Mouse (Mus musculus) erythroblast, embryonic 14.5 days (primary cell): ENCODE results near the gene Gm10722. TPM values are rescaled to one million over a fixed set of nuclear protein-coding genes. Genes with fewer than 3 reads are reported as not detected.
"Not testable (repeated sequence)": the region's sequence is repeated elsewhere in the genome, so short reads cannot be mapped to it uniquely, and the experiment has no call there.

Source experiments
- H3K27me3 ChIP-seq: 2 replicates; pipeline ENCODE4 v1.6.1; 2012; ENCODE audit warnings: inconsistent platforms; ENCODE audit not compliant: control insufficient read depth
- H3K36me3 ChIP-seq: 2 replicates; pipeline ENCODE4 v1.6.1; 2012; ENCODE audit warnings: mild to moderate bottlenecking, inconsistent platforms; ENCODE audit not compliant: control insufficient read depth
- H3K4me1 ChIP-seq: 2 replicates; pipeline ENCODE4 v1.6.1; 2012; ENCODE audit warnings: inconsistent platforms; ENCODE audit not compliant: control insufficient read depth
- H3K4me3 ChIP-seq: replicated peaks from 2 replicates; pipeline ENCODE3; 2012; ENCODE audit warnings: moderate library complexity, mild to moderate bottlenecking, inconsistent platforms
- H3K9me3 ChIP-seq: 2 replicates; pipeline ENCODE4 v1.6.1; 2012; ENCODE audit warnings: low read length, inconsistent platforms, mixed read lengths; ENCODE audit not compliant: control insufficient read depth
- polyA plus RNA-seq: library from polyadenylated mRNA; stranded (reverse); fragments of >175 nt; gene quantifications from 2 replicates; pipeline ENCODE4 v1.2.3, GENCODE M21; 2012

Gene Gm10722
- polyA plus RNA-seq = 0.09 and 0.39 TPM in 2 replicates

- H3K27me3 ChIP-seq, H3K4me1 ChIP-seq, H3K36me3 ChIP-seq, H3K4me3 ChIP-seq, H3K9me3 ChIP-seq: not testable (repeated sequence)
Measured at GRCm38 (mm10) chr9:3000445-3000972, at the start of gene Gm10722. TSS of gene Gm10722 (plus strand) at chr9:3000922.

DNA sequence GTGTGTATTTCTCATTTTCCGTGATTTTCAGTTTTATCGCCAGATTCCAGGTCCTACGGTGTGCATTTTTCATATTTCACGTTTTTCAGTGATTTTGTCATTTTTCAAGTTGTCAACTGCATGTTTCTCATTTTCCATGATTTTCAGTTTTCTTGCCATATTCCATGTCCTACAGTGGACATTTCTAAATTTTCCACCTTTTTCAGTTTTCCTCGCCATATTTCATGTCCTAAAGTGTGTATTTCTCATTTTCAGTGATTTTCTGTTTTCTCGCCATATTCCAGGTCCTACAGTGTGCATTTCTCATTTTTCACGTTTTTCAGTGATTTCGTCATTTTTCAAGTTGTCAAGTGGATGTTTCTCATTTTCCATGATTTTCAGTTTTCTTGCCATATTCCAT is 284 bp downstream of the Gm10722 start:
- not testable (repeated sequence) for H3K36me3 ChIP-seq, H3K27me3 ChIP-seq, H3K9me3 ChIP-seq, H3K4me1 ChIP-seq, H3K4me3 ChIP-seq

- H3K4me3 ChIP-seq, H3K27me3 ChIP-seq, H3K4me1 ChIP-seq, H3K9me3 ChIP-seq, H3K36me3 ChIP-seq: not testable (repeated sequence)
Measured at GRCm38 (mm10) chr9:3001948-3002659, 1.4 kb downstream of the Gm10722 start.

- H3K27me3 ChIP-seq = not testable (repeated sequence)
Measured at GRCm38 (mm10) chr9:3002794-3003396, 2.2 kb downstream of the Gm10722 start, which contains the start of gene Gm11168. TSS of gene Gm11168 (plus strand) at chr9:3003346.

GRCm38 (mm10) chr9:3006179-3006578 is 5.5 kb downstream of the Gm10722 start:
- H3K4me1 ChIP-seq, H3K27me3 ChIP-seq, H3K9me3 ChIP-seq, H3K36me3 ChIP-seq, H3K4me3 ChIP-seq: not testable (repeated sequence)

More at GRCm38 (mm10) chr9:3002794-3003396, 2.2 kb downstream of the Gm10722 start, which contains the start of gene Gm11168:
- not testable (repeated sequence) for H3K4me1 ChIP-seq, H3K36me3 ChIP-seq, H3K9me3 ChIP-seq, H3K4me3 ChIP-seq

- H3K4me1 ChIP-seq, H3K4me3 ChIP-seq, H3K9me3 ChIP-seq, H3K36me3 ChIP-seq, H3K27me3 ChIP-seq: not testable (repeated sequence)
Measured at GRCm38 (mm10) chr9:3006636-3007035, 5.9 kb downstream of the Gm10722 start.

DNA sequence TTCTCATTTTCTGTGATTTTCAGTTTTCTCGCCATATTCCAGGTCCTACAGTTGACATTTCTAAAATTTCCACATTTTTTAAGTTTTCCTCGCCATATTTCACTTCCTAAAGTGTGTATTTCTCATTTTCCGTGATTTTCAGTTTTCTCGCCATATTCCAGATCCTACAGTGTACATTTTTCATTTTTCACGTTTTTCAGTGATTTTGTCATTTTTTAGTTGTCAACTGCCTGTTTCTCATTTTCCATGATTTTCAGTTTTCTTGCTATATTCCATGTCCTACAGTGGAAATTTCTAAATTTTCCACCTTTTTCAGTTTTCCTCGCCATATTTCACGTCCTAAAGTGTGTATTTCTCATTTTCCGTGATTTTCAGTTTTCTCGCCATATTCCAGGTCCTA is 6.5 kb downstream of the Gm10722 start:
- not testable (repeated sequence) for H3K4me3 ChIP-seq, H3K9me3 ChIP-seq, H3K27me3 ChIP-seq, H3K36me3 ChIP-seq, H3K4me1 ChIP-seq

- H3K36me3 ChIP-seq, H3K4me3 ChIP-seq, H3K4me1 ChIP-seq, H3K9me3 ChIP-seq, H3K27me3 ChIP-seq: not testable (repeated sequence)
Measured at GRCm38 (mm10) chr9:3009331-3009730, 8.6 kb downstream of the Gm10722 start.

DNA sequence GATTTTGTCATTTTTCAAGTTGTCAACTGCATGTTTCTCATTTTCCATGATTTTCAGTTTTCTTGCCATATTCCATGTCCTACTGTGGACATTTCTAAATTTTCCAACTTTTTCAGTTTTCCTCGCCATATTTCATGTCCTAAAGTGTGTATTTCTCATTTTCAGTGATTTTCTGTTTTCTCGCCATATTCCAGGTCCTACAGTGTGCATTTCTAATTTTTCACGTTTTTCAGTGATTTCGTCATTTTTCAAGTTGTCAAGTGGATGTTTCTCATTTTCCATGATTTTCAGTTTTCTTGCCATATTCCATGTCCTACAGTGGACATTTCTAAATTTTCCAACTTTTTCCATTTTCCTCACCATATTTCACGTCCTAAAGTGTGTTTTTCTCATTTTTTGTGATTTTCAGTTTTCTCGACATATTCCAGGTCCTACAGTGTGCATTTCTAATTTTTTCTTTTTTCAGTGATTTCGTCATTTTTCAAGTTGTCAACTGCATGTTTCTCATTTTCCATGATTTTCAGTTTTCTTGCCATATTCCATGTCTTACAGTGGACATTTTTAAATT is 11.4 kb downstream of the Gm10722 start:
- not testable (repeated sequence) for H3K27me3 ChIP-seq

DNA sequence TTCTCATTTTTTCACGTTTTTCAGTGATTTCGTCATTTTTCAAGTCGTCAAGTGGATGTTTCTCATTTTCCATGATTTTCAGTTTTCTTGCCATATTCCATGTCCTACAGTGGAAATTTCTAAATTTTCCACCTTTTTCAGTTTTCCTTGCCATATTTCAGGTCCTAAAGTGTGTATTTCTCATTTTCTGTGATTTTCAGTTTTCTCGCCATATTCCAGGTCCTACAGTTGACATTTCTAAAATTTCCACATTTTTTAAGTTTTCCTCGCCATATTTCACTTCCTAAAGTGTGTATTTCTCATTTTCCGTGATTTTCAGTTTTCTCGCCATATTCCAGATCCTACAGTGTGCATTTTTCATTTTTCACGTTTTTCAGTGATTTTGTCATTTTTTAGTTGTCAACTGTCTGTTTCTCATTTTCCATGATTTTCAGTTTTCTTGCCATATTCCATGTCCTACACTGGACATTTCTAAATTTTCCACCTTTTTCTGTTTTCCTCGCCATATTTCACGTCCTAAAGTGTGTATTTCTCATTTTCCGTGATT is 12.1 kb downstream of the Gm10722 start, which contains the start of gene Gm10721:
Gene Gm10721 (plus strand): TSS at position 408 of the 547 bp plus-strand sequence.
- not testable (repeated sequence) for H3K4me1 ChIP-seq, H3K36me3 ChIP-seq, H3K27me3 ChIP-seq, H3K9me3 ChIP-seq, H3K4me3 ChIP-seq

More for the DNA sequence above, 11.4 kb downstream of the Gm10722 start:
- not testable (repeated sequence) for H3K4me3 ChIP-seq, H3K36me3 ChIP-seq, H3K4me1 ChIP-seq, H3K9me3 ChIP-seq

GRCm38 (mm10) chr9:3015354-3015753 is 14.6 kb downstream of the Gm10722 start, which contains the start of gene Gm10720:
TSS of gene Gm10720 (plus strand) at chr9:3015654.
- not testable (repeated sequence) for H3K9me3 ChIP-seq, H3K27me3 ChIP-seq, H3K36me3 ChIP-seq, H3K4me1 ChIP-seq, H3K4me3 ChIP-seq

- H3K4me1 ChIP-seq, H3K36me3 ChIP-seq, H3K4me3 ChIP-seq, H3K9me3 ChIP-seq, H3K27me3 ChIP-seq: not testable (repeated sequence)
Measured at GRCm38 (mm10) chr9:3015896-3016295, 15.2 kb downstream of the Gm10722 start.

DNA sequence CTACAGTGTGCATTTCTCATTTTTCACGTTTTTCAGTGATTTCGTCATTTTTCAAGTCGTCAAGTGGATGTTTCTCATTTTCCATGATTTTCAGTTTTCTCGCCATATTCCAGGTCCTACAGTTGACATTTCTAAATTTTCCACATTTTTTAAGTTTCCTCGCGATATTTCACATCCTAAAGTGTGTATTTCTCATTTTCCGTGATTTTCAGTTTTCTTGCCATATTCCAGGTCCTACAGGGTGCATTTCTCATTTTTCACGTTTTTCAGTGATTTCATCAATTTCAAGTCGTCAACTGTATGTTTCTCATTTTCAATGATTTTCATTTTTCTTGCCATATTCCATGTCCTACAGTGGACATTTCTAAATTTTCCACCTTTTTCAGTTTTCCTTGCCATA is 16.4 kb downstream of the Gm10722 start, which contains the start of gene Gm10719:
Gene Gm10719 (plus strand): TSS at position 301 of the 400 bp plus-strand sequence.
- H3K4me3 ChIP-seq, H3K4me1 ChIP-seq, H3K36me3 ChIP-seq, H3K27me3 ChIP-seq, H3K9me3 ChIP-seq: not testable (repeated sequence)

GRCm38 (mm10) chr9:3018944-3019343 is 18.2 kb downstream of the Gm10722 start:
- H3K27me3 ChIP-seq = not testable (repeated sequence)

More at GRCm38 (mm10) chr9:3018944-3019343, 18.2 kb downstream of the Gm10722 start:
- H3K9me3 ChIP-seq, H3K4me3 ChIP-seq, H3K36me3 ChIP-seq, H3K4me1 ChIP-seq: not testable (repeated sequence)
